Mouse (Mus musculus) erythroblast, adult 5-6 weeks (primary cell): ENCODE measurements around the gene Cd300a. TPM values are rescaled to one million over a fixed set of nuclear protein-coding genes. Genes with fewer than 3 reads are reported as not detected.
"Not testable (repeated sequence)": the region's sequence is repeated elsewhere in the genome, so short reads cannot be mapped to it uniquely, and the experiment has no call there.

Experiments used
- ATAC-seq: replicated peaks from 2 replicates; pipeline ENCODE4 v1.8.0; 2016; ENCODE audit warnings: moderate number of reproducible peaks, mild to moderate bottlenecking, moderate TSS enrichment, inconsistent platforms; ENCODE audit not compliant: poor library complexity, low FRiP score, severe bottlenecking
- total RNA-seq, 2 experiments: library from RNA; stranded (forward) in 1 of 2; stranded (reverse) in 1 of 2; fragments of 150-400 nt in 1 of 2; fragments of 200-764, 138-1000 nt in 1 of 2; gene quantifications; 2 replicates each; pipeline versions ENCODE4 v1.2.3 to v1.2.4; 2015 to 2017; ENCODE audit warnings: low replicate concordance in 2 of 2

Gene Cd300a
- total RNA-seq, 2 experiments from 2014 or later, result 3.7 to 3.8 TPM

- ATAC-seq, result no peak
Observed at GRCm38 (mm10) chr11:114896085-114896484, 6.2 kb downstream of the Cd300a start.

DNA sequence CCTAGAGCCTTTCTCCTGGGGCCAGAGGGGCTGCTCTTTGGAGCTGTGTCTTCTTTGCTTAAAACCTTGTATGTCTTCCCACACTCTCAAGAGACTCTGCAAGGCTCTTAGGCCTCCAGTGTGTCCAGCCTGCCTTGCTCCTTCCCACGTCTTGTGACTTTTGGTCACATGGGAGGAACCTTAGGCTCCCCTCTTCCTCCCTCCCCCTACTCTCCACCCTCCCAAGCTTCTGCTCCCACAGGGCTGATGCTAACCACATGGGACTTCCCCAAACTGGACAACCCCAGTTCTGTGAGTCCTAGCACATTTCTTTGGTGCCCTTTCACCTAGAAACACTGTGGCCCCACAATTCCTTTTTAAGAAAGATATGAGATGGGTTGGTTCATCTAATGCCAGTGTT is 8.2 kb downstream of the Cd300a start:
- no peak for ATAC-seq

DNA sequence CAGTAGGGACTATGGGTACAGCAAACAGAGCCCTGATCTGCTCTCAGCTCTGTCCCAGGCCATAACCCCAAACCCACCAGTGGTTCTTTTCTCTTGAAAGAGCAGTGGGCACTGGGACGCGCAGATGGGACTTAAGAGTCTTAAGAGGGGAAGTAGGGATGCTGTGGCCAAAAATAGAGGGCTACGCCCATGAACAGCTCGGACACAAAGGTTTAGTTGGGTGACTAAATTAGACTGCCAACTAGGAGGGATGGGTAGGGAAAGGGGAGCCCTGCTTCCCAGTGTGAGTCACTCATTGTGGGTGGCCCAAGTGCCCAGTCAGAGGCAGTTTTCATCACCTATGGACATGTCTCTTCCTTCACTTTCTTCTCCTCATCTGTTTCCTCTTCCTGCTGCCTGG is 13.4 kb downstream of the Cd300a start:
- ATAC-seq, result no peak

DNA sequence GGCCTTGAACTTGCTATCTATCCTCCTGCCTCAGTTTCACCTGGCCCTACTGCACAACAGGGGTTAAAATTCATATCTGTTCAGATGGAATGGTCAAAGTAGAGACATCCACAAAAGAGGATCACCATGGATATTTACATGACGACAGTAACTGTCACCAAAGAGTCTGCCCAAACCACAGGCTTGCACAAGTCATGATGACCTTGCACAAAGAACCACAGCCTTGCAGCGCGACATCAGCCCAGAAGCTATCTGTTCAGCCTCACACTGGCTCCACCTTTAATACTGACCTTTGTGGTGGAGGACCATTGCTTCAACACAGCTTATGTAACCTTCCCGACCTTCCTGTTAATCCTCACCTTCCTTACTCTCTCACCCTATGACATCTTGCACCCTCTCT is 17.7 kb downstream of the Cd300a start:
- no peak for ATAC-seq

DNA sequence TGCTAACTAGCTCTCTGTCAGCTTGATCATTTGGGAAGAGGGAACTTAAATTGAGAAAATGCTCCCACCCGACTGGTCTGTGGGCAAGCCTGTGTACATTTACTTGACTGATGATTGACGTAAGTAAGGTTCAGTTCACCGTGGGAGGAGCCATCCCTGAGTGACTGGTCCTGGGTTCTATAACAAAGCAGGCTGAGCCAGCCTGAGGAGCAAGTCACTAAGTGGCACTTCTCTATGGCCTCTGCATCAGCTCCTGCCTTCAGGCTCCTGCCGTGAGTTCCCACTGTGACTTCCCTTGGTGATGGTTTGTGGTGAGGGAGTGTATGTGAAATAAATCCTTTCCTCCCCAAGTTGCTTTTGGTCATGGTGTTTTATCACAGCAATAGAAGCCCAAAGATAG is 18.2 kb downstream of the Cd300a start:
- no peak for ATAC-seq

DNA sequence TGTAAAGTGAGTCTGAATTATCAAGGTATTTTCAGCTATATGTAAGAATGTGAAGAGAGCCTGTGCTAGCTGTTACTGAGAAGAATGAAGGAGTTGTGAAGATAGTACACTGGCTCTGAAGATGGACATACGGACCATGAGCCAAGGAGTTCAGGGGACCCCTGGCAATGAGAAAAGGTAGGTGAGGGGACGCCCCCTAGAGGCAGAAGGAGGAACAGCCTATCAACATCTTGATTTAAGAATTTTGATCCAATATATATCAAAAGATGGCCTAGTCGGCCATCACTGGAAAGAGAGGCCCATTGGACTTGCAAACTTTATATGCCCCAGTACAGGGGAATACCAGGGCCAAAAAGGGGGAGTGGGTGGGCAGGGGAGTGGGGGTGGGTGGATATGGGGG is 19.7 kb downstream of the Cd300a start:
- not testable (repeated sequence) for ATAC-seq

GRCm38 (mm10) chr11:114912847-114913246 is 23.0 kb downstream of the Cd300a start:
- peak; percentile 70 for ATAC-seq

DNA sequence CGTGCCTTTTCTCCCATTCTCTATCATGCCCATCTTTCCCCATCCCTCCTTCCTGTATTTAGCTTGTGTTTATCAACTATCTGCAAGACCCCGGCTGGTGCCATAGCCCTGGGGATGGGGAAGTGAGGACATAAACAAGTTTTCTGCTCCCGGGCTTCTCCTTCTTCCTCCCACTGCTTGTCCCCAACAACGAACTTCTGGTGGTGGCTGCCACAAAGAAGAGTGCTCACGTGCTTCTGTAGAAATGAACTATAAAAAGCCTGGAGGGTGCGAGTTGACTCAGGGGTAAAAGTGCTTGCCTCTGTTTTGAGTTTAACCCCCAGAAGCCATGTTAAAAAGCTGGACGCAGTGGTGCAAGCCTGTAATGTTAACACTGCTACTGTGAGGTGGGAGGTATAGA is 25.1 kb downstream of the Cd300a start:
- no peak for ATAC-seq

DNA sequence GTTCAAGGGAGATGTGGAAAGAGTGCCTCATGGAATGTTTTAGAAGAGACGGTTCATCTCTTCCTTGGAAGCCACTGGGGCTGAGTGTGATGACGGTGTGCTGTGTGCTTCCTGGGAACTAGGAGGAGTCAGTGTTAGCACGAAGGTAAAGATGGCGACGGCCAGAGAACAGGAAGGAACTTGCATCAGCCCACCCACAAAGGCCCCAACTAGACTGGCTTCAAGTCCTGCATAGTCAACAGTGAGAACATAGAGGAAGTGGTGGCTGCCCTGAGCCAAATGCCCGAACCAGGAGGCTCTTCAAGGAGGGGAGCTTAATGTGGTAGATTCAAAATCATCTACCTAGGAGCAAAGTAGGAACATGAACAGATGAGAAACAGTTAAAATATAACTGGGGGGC is 27.3 kb downstream of the Cd300a start:
- no peak for ATAC-seq

DNA sequence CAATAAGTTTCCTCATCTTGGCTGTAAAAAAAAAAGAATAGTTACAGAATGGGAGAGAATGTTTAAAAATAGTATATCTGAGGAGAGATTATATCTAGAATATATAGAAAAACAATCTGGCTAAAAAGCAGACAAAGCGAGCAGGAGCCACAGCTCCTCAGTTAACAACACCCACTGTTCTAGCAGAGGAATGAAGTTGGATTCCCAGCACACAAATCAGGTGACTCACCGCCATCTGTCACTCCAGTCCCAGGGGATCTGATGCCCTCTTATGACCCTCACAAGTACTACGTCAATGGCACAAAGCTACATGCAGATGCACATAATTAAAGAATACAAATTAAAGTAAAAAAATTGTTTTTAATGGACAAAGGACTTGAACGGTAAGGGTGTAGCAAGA is 32.6 kb downstream of the Cd300a start:
- ATAC-seq, result no peak

DNA sequence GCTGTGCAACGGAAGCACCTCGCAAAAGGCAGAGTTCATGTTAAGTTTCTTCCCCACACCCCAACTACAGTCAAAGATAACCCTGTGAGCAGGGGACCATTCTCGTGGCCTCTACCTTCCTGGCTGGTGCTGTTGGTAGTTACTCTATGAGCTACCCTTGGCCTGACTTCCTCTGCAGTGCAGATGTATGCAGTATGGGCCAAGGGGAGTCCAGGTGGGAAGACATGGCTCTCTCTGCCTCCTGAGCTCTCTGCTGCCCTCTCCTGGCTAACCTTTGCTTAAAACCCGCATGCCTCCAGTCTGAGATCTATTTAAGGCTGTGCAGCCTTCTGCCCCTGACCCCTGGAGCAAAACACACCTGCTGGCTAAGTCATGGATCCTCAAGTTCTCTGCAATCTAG is 34.1 kb downstream of the Cd300a start:
- ATAC-seq, result no peak

- ATAC-seq, result no peak
Observed at GRCm38 (mm10) chr11:114929581-114929980, 39.7 kb downstream of the Cd300a start.

DNA sequence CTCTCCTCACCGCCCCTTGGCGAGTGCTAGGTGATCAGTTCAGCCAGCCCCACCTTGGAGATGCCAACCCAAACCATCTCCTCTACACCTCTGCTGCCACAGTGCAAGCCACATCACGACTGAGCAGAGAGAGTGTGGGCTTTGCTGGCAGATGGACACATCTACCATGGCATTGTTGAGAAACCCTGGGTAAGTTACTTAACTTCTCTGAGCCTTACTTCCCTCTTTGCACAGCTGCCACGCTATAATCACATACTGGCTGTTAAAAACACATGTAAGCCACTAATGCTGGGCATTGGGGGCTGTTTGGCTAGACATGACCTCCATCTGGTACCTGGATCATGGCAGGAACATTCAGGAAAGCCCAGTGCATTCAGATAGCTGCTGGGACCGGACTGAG is 41.2 kb downstream of the Cd300a start:
- ATAC-seq, result no peak

- ATAC-seq, result no peak
Observed at GRCm38 (mm10) chr11:114933591-114933990, 43.8 kb downstream of the Cd300a start.

DNA sequence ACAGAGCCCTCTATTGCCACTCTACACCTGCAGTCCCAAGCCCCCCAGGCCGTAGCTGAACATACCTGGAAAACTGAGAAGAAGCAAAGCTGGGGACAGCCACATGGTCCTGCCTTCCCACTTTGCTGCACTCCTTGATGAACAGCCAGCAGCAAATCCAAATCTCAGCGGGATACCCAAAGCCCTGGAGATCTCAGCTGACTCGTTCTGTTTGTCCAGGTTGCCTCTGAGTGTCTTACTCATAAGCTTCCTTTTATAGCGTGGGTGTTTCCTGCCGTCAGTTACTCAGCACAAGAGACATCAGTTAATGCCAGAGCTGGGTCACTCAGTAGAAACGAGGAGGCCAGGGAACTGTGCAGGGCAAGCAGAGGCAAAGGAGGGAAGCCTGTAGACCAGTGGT is 44.3 kb downstream of the Cd300a start, which contains the start of gene Cd300lb:
Cd300lb (minus strand) TSS at position 243 of the 400 bp plus-strand sequence.
- ATAC-seq, result no peak

Other genes with a start within 250 kb of the Cd300a start
- gene Rpl38, start 221.5 kb upstream of the Cd300a start, total RNA-seq (2015; ENCODE audit: low replicate concordance), result 178 and 282 TPM in 2 replicates
- 361 and 369 TPM in 2 replicates for gene Rpl38, start 221.5 kb upstream of the Cd300a start, total RNA-seq (2017; ENCODE audit: low replicate concordance)
- 0.58 and 0.63 TPM in 2 replicates for gene Ttyh2, start 214.6 kb upstream of the Cd300a start, total RNA-seq (2015; ENCODE audit: low replicate concordance)
- gene Ttyh2, start 214.6 kb upstream of the Cd300a start, total RNA-seq (2017; ENCODE audit: low replicate concordance), result 0.77 and 1.8 TPM in 2 replicates
- not detected in 2 replicates for gene Dnaic2, start 162.6 kb upstream of the Cd300a start, total RNA-seq (2015; ENCODE audit: low replicate concordance)
- not detected in 2 replicates for gene Dnaic2, start 162.6 kb upstream of the Cd300a start, total RNA-seq (2017; ENCODE audit: low replicate concordance)
- 0.58 TPM in 1 of 2 replicates, not detected in the other for gene Kif19a, start 124.7 kb upstream of the Cd300a start, total RNA-seq (2015; ENCODE audit: low replicate concordance)
- gene Kif19a, start 124.7 kb upstream of the Cd300a start, total RNA-seq (2017; ENCODE audit: low replicate concordance), result 0.70 TPM in 1 of 2 replicates, not detected in the other
- gene Btbd17, start 94.1 kb upstream of the Cd300a start, total RNA-seq (2015; ENCODE audit: low replicate concordance), result not detected in 2 replicates
- gene Btbd17, start 94.1 kb upstream of the Cd300a start, total RNA-seq (2017; ENCODE audit: low replicate concordance), result not detected in 2 replicates
- not detected in 2 replicates for gene Gpr142, start 91.1 kb upstream of the Cd300a start, total RNA-seq (2015; ENCODE audit: low replicate concordance)
- not detected in 2 replicates for gene Gpr142, start 91.1 kb upstream of the Cd300a start, total RNA-seq (2017; ENCODE audit: low replicate concordance)
- 0.77 TPM in 1 of 2 replicates, not detected in the other for gene Gprc5c, start 38.9 kb upstream of the Cd300a start, total RNA-seq (2015; ENCODE audit: low replicate concordance)
- gene Gprc5c, start 38.9 kb upstream of the Cd300a start, total RNA-seq (2017; ENCODE audit: low replicate concordance), result 0.09 TPM in 1 of 2 replicates, not detected in the other
- 9.2 and 20.9 TPM in 2 replicates for gene Cd300lb, start 44.3 kb downstream of the Cd300a start, total RNA-seq (2015; ENCODE audit: low replicate concordance)
- 9.6 and 14.8 TPM in 2 replicates for gene Cd300lb, start 44.3 kb downstream of the Cd300a start, total RNA-seq (2017; ENCODE audit: low replicate concordance)
- gene Cd300c, start 79.1 kb downstream of the Cd300a start, total RNA-seq (2015; ENCODE audit: low replicate concordance), result not detected in 2 replicates
- gene Cd300c, start 79.1 kb downstream of the Cd300a start, total RNA-seq (2017; ENCODE audit: low replicate concordance), result 0.60 and 2.2 TPM in 2 replicates
- gene Cd300ld, start 99.9 kb downstream of the Cd300a start, total RNA-seq (2015; ENCODE audit: low replicate concordance), result 5.2 and 9.2 TPM in 2 replicates
- 3.1 and 5.4 TPM in 2 replicates for gene Cd300ld, start 99.9 kb downstream of the Cd300a start, total RNA-seq (2017; ENCODE audit: low replicate concordance)
- 1.5 and 2.3 TPM in 2 replicates for gene Cd300c2, start 111.8 kb downstream of the Cd300a start, total RNA-seq (2015; ENCODE audit: low replicate concordance)
- 1.8 and 3.4 TPM in 2 replicates for gene Cd300c2, start 111.8 kb downstream of the Cd300a start, total RNA-seq (2017; ENCODE audit: low replicate concordance)
- gene Cd300ld2, start 126.2 kb downstream of the Cd300a start, total RNA-seq (2015; ENCODE audit: low replicate concordance), result not detected in 2 replicates
- not detected in 2 replicates for gene Cd300ld2, start 126.2 kb downstream of the Cd300a start, total RNA-seq (2017; ENCODE audit: low replicate concordance)
- 1.7 TPM in 1 of 2 replicates, not detected in the other for gene Cd300ld4, start 137.0 kb downstream of the Cd300a start, total RNA-seq (2015; ENCODE audit: low replicate concordance)
- gene Cd300ld4, start 137.0 kb downstream of the Cd300a start, total RNA-seq (2017; ENCODE audit: low replicate concordance), result 2.1 TPM in 1 of 2 replicates, not detected in the other
- gene Cd300ld5, start 147.7 kb downstream of the Cd300a start, total RNA-seq (2015; ENCODE audit: low replicate concordance), result 1.7 TPM in 1 of 2 replicates, not detected in the other
- gene Cd300ld5, start 147.7 kb downstream of the Cd300a start, total RNA-seq (2017; ENCODE audit: low replicate concordance), result not detected in 2 replicates
- gene Cd300ld3, start 158.4 kb downstream of the Cd300a start, total RNA-seq (2015; ENCODE audit: low replicate concordance), result 1.7 and 27.2 TPM in 2 replicates
- gene Cd300ld3, start 158.4 kb downstream of the Cd300a start, total RNA-seq (2017; ENCODE audit: low replicate concordance), result 13.0 TPM in 1 of 2 replicates, not detected in the other
- 2.3 and 2.7 TPM in 2 replicates for gene Cd300e, start 172.1 kb downstream of the Cd300a start, total RNA-seq (2015; ENCODE audit: low replicate concordance)
- 0.42 and 0.43 TPM in 2 replicates for gene Cd300e, start 172.1 kb downstream of the Cd300a start, total RNA-seq (2017; ENCODE audit: low replicate concordance)
- 4.8 and 7.5 TPM in 2 replicates for gene Rab37, start 201.4 kb downstream of the Cd300a start, total RNA-seq (2015; ENCODE audit: low replicate concordance)
- 3.8 and 4.3 TPM in 2 replicates for gene Rab37, start 201.4 kb downstream of the Cd300a start, total RNA-seq (2017; ENCODE audit: low replicate concordance)
- 6.3 and 17.3 TPM in 2 replicates for gene Cd300lf, start 244.0 kb downstream of the Cd300a start, total RNA-seq (2015; ENCODE audit: low replicate concordance)
- 11.3 and 13.7 TPM in 2 replicates for gene Cd300lf, start 244.0 kb downstream of the Cd300a start, total RNA-seq (2017; ENCODE audit: low replicate concordance)